Mouse (Mus musculus) spleen, embryonic (tissue): ENCODE data around the gene Nosip.

Source experiments
- CTCF ChIA-PET: fragments of 350-600 bp; sonication (Branson Sonifier 250); formaldehyde crosslinking; loops from one replicate; lab custom pipeline; 2022; lab: Charles Lee

Gene Nosip

GRCm38 (mm10) chr7:45083300-45083890 lies 21.2 kb downstream of the Nosip start:
- CTCF ChIA-PET: no interaction called here

- CTCF ChIA-PET: interaction anchor here (0.6 to 1.4 kb wide), 2 partner anchors 46 to 146 kb away, joined by 4 to 7 read pairs; no protein-coding TSS in a partner anchor
Observed at GRCm38 (mm10) chr7:45086084-45086483, 23.9 kb downstream of the Nosip start.

- CTCF ChIA-PET: no interaction called here
Observed at GRCm38 (mm10) chr7:45088597-45088996, 26.4 kb downstream of the Nosip start.

- CTCF ChIA-PET: interaction anchor here (0.7 kb wide), 1 partner anchor 11 kb away, joined by 9 read pairs; no protein-coding TSS in a partner anchor
Observed at GRCm38 (mm10) chr7:45090251-45090977, 28.2 kb downstream of the Nosip start.

GRCm38 (mm10) chr7:45091001-45091990 lies 29.1 kb downstream of the Nosip start:
- CTCF ChIA-PET: no interaction called here

- CTCF ChIA-PET: interaction anchor here (0.6 to 0.7 kb wide), 2 partner anchors 46 to 54 kb away, joined by 3 to 23 read pairs; no protein-coding TSS in a partner anchor
Observed at GRCm38 (mm10) chr7:45092048-45092447, 29.8 kb downstream of the Nosip start, which contains the start of gene Rcn3. TSS of gene Rcn3 (minus strand) at chr7:45092221.

GRCm38 (mm10) chr7:45092828-45093515 lies 30.7 kb downstream of the Nosip start:
- CTCF ChIA-PET: interaction anchor here (0.6 to 0.7 kb wide), 2 partner anchors 53 to 325 kb away, joined by 6 to 23 read pairs; no protein-coding TSS in a partner anchor

- CTCF ChIA-PET: interaction anchor here (0.6 kb wide), 1 partner anchor 324 kb away, joined by 6 read pairs; no protein-coding TSS in a partner anchor
Observed at GRCm38 (mm10) chr7:45093516-45093905, 31.3 kb downstream of the Nosip start.

GRCm38 (mm10) chr7:45094121-45094520 lies 31.9 kb downstream of the Nosip start:
- CTCF ChIA-PET: no interaction called here

GRCm38 (mm10) chr7:45095367-45095766 lies 33.1 kb downstream of the Nosip start:
- CTCF ChIA-PET: no interaction called here

- CTCF ChIA-PET: interaction anchor here (0.6 kb wide), 1 partner anchor 10 kb away, joined by 5 read pairs; no protein-coding TSS in a partner anchor
Observed at GRCm38 (mm10) chr7:45095965-45096364, 33.7 kb downstream of the Nosip start.

- CTCF ChIA-PET: no interaction called here
Observed at GRCm38 (mm10) chr7:45097479-45097878, 35.2 kb downstream of the Nosip start.

GRCm38 (mm10) chr7:45098541-45099240 lies 36.5 kb downstream of the Nosip start:
- CTCF ChIA-PET: no interaction called here

GRCm38 (mm10) chr7:45100046-45100445 lies 37.8 kb downstream of the Nosip start:
- CTCF ChIA-PET: no interaction called here

- CTCF ChIA-PET: no interaction called here
Observed at GRCm38 (mm10) chr7:45102441-45102840, 40.2 kb downstream of the Nosip start.

GRCm38 (mm10) chr7:45102940-45103585 lies 40.8 kb downstream of the Nosip start:
- CTCF ChIA-PET: no interaction called here

GRCm38 (mm10) chr7:45103652-45104180 lies 41.5 kb downstream of the Nosip start, which contains the start of gene Fcgrt:
TSS of gene Fcgrt (minus strand) at chr7:45103851.
- CTCF ChIA-PET: no interaction called here

- CTCF ChIA-PET: no interaction called here
Observed at GRCm38 (mm10) chr7:45104941-45105340, 42.7 kb downstream of the Nosip start.

GRCm38 (mm10) chr7:45105491-45105890 lies 43.3 kb downstream of the Nosip start:
- CTCF ChIA-PET: no interaction called here
